Mouse (Mus musculus) G1E (cell line): Measurements from ENCODE around the gene Mef2a.

Source experiments
- CTCF ChIP-seq: IDR thresholded peaks from 2 replicates; pipeline ENCODE4 v1.5.1; 2012; ENCODE audit warnings: low read depth, low read length, inconsistent platforms, mixed read lengths
- GATA1 ChIP-seq: IDR thresholded peaks from 2 replicates; pipeline ENCODE4 v1.6.1; 2012; ENCODE audit warnings: borderline replicate concordance, low read length, inconsistent platforms, mixed read lengths
- GATA2 ChIP-seq: IDR thresholded peaks from 2 replicates; pipeline ENCODE4 v1.6.1; 2012; ENCODE audit warnings: low read depth, low read length, inconsistent platforms, borderline replicate concordance
- POLR2AphosphoS5 ChIP-seq: IDR thresholded peaks from 2 replicates; pipeline ENCODE4 v1.6.1; 2012; ENCODE audit warnings: low read depth, low read length, inconsistent platforms; ENCODE audit not compliant: insufficient replicate concordance
- TAL1 ChIP-seq: conservative IDR thresholded peaks from 2 replicates; pipeline ENCODE4 v1.6.1; 2012; ENCODE audit warnings: low read depth, low read length, inconsistent platforms, mixed read lengths

GRCm38 (mm10) chr7:67243894-67244282 lies 128.8 kb downstream of the Mef2a start:
- no peak for TF ChIP-seq TAL1
- no peak for TF ChIP-seq GATA1
- TF ChIP-seq CTCF, result no peak
- no peak for TF ChIP-seq GATA2
- TF ChIP-seq POLR2AphosphoS5, result no peak
